Mouse (Mus musculus) small intestine, adult 2 months (tissue): Measurements from ENCODE around the gene Znfx1.

ENCODE experiments used
- CTCF ChIP-seq: fragments of 200-500 bp; IDR thresholded peaks from 2 replicates; pipeline ENCODE4 v1.5.1; 2012; ENCODE audit warnings: low read depth, mild to moderate bottlenecking, control low read depth, inconsistent platforms, low read length, moderate library complexity, mixed read lengths; ENCODE audit not compliant: insufficient replicate concordance, insufficient read length; ENCODE audit errors: extremely low read depth
- POLR2A ChIP-seq: fragments of 200-500 bp; IDR thresholded peaks from 2 replicates; pipeline ENCODE4 v1.6.1; 2012; ENCODE audit warnings: low read depth, mild to moderate bottlenecking, control low read depth, inconsistent platforms, low read length, moderate library complexity

DNA sequence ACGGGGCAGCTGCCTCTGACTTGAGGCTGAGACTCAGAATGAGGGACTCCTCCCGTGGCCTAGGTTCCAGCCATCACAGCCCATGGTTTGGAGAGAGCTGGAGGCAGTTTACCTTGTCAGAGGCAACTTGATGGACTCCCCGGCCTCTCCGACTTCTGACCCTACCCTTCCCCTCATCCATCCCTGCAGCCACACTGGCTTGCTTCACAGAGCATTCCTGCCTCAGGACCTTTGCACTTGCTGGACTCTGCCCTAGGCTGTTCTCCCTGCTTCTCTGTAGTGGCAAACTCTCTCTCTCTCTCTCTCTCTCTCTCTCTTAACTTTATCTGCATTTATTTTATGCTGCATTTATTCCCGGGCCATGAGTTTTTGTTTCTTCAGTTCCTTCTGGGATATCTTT lies 24.0 kb upstream of the Znfx1 start:
- TF ChIP-seq CTCF (no peak), POLR2A (no peak)
